Mouse (Mus musculus) left cerebral cortex, adult 8-10 months (tissue): ENCODE measurements around the gene Vegfa. TPM values are rescaled to one million over a fixed set of nuclear protein-coding genes. Genes with fewer than 3 reads are reported as not detected.

Experiments used
- DNase-seq, 2 experiments: peaks; one replicate each; pipeline ENCODE4 v3.0.0; 2022; ENCODE audit warnings: low spot score in 2 of 2
- total RNA-seq, 4 experiments: library from RNA; stranded (reverse); gene quantifications; 2 replicates each; pipeline ENCODE4 v1.2.4; 2022

Vegfa gene
- total RNA-seq, 4 experiments from 2014 or later, result 77.1 to 81.3 (median 79.9) TPM

GRCm38 (mm10) chr17:46052146-46052545 lies 20.0 kb upstream of the Vegfa start:
- DNase-seq, result no peak

DNA sequence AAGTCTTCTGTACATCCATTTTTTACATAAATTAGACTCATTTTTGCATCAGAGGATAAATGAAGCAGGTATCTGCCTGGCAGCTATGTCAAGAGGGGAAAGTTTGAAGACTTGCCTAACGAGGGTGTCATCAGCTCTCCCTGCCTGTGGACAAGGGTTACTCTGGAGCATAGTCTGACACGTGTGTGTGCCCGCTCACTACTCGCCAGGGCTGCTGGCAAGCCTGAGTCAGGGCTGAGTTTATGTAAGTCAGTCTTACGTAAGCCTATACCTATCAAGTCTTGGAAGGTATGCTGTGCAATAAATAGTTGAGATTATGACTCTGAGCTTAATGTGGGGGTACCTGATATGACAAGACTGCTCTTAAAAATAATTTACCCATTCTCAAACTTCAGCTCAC lies 19.2 kb upstream of the Vegfa start:
- no peak for DNase-seq

DNA sequence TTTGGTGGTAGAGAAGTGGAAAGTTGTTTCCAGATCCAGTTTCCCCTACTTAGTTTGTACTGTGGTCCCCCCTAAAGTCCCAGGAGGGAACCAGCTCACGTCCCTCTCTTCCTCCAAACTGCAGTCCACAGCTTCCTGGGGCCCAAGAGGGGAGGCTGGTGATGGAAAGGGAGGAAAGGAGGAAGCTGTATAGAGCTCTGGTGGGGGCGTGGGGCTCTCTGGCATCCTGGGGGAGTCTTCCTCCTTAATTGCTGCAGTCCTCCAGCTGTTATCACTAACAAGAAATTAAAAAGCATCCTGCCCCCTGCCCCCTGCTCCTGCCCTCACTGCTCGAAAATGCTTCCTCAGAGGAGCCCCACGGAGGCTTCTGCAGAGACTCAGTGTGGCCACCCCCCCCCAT lies 17.4 kb upstream of the Vegfa start:
- no peak for DNase-seq

DNA sequence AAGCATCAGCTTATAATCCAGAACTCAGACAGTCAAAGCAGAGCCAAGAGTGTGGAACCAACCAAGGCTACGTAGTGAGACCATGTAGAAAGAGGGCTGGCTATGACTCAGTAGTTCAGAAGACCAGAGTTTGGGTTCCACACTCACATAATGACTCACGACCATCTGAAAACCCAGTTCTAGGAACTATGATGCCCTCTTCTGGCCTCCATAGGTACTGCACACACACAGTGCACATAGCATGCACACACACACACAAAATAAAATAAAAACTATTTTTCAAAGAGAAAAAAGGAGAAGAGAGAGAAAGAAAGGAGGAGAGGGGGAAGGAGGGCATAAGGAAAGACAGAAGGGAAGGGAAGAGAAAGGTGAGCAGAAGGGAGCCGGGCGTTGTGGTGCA lies 16.0 kb upstream of the Vegfa start:
- no peak for DNase-seq

- no peak for DNase-seq
These were observed 13.6 kb upstream of the Vegfa start for GRCm38 (mm10) chr17:46045742-46046141.

DNA sequence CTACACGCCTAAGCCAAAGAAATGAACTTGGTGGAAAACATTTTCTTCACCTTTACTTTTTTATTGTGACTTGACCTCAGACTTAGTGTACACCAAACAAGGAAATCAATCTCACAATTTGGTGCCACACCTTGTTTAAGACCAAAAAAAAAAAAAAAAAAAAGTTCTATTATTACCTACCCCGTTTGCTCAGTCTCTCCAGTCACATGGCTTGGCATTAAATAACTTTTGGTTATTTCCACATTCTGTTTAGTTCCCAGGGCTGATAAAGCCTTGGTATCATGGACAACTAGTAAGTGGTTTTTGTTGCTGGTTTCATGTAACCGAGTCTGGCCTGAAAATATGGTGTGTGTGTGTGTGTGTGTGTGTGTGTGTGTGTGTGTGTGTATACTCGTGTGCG lies 12.8 kb upstream of the Vegfa start:
- DNase-seq, result no peak

DNA sequence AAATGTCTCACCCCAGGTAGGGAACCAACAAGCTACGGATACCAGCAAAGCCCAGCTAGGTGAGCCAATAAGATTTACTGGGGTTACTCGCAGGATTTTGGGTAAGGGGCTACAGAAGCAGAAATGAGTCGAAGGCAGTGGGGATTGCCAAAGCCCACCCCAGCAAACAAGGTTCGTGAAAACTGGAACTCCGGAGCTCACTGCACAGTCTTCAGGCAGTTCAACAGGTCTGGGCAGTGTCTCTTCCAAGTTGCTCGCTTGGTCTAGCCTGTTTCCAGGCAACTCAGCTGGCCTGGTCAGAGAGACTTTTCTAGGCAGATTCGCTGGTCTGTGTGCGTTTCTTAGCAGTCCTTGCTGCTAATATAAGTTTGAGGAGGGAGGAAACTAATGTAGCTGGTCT lies 10.0 kb upstream of the Vegfa start:
- DNase-seq, result no peak

GRCm38 (mm10) chr17:46041679-46042078 lies 9.5 kb upstream of the Vegfa start:
- no peak for DNase-seq

DNA sequence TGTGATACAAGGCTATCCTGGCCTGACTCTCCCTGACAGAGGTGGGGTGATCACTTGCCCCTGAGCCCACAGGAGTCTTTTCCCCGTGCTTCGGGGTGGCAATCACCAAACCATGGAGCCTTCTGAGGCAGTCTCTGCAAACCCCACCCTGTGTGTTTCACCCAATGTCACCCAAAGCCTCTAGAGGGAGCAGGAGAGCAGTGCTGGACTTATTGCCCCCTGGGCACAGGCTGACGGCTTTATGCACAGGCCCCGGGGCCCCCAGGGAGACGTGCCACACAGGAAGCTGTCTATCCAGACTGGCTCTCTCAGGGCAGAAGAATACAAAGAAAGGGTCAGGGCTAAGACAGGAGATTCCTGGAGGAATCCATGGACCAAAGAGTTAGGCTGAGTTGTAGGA lies 9.1 kb upstream of the Vegfa start:
- no peak for DNase-seq

GRCm38 (mm10) chr17:46040561-46040960 lies 8.4 kb upstream of the Vegfa start:
- no peak for DNase-seq

DNA sequence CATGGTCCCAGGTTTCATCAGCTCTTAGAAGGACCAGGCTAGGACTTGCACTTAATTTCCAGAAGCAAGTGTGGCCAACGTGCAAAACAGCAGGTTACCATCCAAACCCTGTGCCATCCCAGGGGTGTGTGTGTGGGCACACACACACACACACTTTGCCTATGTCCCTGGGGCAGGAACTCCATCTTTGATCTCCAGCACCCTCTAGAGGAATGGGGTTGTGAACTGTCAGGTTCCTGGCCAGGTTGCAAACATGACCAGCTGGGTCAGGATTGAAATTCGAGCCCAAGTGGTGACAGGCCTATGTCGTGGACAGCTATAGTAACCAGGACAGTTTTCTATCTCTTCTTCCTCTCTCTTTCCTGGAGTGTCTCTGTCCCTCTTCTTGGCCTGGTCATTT lies 6.7 kb upstream of the Vegfa start:
- no peak for DNase-seq

DNA sequence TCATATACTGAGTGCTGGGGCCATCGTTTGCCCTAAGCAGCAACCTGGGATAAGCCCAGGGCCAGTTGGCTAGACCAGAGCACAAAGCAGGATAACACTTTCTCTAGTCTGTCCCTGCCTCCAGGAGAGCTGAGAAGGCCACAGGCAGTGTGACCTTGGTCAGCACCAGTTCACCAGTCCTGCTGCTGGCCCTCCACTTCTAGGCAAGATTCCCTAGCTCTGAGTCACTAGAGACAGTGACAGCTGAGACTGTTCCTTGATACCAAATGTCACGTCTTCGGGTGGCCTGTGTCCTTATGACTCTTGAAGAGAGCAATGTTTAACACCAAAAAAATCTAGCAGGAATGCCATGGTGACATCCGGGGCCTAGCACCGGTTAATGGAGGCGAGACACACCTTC lies 4.2 kb upstream of the Vegfa start:
- DNase-seq, result no peak

GRCm38 (mm10) chr17:46034110-46034509 lies 1.9 kb upstream of the Vegfa start:
- DNase-seq, result no peak

- no peak for DNase-seq
These were observed 1.4 kb upstream of the Vegfa start for GRCm38 (mm10) chr17:46033607-46034006.

- DNase-seq, result no peak
These were observed 953 bp upstream of the Vegfa start for GRCm38 (mm10) chr17:46033122-46033521.

GRCm38 (mm10) chr17:46031621-46032211 lies 453 bp downstream of the Vegfa start:
- DNase-seq, result peak; percentile 37 to 46

- peak; percentile 49 to 58 for DNase-seq
These were observed 1.2 kb downstream of the Vegfa start for GRCm38 (mm10) chr17:46030731-46031620.

DNA sequence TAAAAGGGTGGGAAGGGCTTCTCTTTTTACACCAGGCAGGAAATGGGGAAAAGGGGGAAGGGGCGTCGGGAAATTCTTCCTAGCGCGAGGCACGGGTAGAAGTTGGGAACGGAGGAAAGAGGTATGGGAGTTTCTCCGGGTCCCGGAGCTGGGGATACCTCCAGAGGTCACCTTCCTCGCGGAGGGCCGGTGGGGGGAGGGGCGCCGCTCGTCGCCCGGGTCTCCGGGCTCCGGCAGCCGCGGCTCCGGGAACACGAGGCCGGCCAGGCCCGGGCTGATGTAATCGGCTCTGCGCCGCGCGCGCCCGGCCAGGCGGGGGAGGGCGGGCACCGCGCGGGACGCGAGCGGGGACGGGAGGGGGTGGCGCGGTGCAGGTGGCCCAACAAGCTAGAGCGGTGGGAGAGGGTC lies 1.8 kb downstream of the Vegfa start:
- DNase-seq, result peak in 1 of 2 experiments; percentile 50

DNA sequence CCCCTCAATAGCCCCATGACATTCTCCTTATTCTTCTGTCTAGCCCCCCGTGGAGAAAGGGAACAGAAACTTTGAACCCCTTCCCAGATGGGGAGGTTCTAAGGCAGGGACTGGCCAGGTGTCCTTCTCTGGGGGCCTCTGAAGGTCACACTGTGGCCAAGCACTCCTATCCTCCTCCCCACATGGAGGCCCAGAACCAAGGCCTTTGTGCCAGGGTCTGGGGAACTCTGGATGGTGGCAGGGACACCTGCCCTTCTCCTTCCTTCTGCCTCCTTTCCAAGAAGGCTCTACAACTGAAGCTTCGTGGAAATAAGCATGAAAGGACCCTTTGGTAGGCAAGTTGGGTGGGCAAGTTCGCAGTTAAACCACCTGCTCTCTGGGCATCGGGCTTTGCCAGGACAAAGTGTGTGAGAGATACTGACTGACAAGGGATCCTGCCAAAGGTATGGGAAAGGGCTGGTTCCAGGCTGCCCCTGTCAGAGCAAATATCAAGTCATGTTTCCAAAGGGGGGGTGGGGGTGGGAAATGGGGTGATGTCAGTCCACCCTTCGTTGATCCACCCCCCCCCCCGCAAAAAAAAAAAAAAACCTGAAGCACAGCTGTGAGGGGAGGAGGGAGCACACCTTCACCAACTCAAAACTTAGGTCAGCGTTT lies 2.5 kb downstream of the Vegfa start:
- DNase-seq, result no peak

DNA sequence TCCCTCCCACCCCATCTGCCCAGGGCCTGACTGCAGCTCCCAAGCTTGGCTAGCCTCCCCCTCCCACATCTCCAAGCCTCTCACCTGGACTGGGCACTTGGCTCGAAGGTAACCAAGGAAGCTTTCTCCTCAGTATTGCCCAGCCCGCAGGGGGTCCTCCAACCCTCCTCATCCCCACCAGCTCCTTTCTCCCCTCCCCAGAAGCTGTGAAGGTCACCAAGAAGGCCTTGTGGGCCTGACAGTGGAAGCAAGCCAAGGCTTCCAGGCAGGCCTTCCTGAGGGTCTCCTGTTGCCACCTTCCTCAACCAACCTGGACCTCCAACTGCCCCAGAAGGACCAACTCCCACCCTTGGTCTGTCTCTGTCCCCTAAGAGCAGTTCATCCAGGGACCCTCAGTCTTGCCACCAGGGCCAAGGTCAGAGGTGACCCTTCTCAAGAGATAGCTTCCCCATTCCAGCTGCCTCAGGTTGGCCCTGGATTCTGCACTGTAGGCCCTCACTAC lies 3.1 kb downstream of the Vegfa start:
- DNase-seq, result no peak

GRCm38 (mm10) chr17:46028210-46029051 lies 3.7 kb downstream of the Vegfa start:
- no peak for DNase-seq
